Mouse (Mus musculus) layer of hippocampus, adult 18-20 months (tissue): ENCODE measurements at regions not wholly inside any gene's neighbourhood (a gene's known extent, or its start where the extent isn't known, plus 50 kb on each side); places are given as distances from the start of the nearest gene placed in this dataset.

ENCODE experiments used
- DNase-seq, 2 experiments: peaks; one replicate each; pipeline ENCODE4 v3.0.0; 2022; ENCODE audit warnings: low spot score in 2 of 2

DNA sequence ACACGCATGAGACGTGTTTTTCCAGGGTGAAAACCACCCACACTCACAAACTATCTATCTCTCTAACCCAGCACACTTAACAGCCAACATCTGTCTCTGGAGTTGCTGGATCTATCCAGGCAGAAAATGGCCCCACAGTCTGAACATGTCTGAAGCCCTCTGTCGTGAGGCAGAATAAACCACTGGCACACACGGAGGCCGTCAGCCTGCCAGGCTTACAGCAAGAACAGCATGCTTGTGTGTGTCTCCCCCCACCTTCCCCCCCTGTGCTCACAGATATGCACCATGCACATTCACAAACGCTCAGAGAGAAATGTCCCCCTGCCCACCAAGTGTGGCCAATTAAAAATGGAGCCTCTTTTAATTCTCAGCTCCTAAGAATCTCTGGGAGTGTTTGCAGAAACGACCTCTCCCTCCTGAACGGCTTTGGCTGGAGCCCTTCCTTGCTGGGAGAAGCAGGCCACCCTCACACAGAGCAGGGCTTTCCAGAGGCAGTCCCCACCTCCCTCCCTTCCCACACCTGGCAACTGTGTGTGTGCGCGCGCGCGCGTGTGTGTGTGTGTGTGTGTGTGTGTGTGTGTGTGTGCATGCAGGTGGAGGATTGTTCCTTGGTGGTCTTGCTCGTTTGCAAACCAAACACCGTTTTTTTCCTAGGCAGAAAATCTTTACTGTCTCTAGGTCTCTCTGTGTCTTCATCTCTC is 88.7 kb downstream of the Edn3 start:
- no peak for DNase-seq

DNA sequence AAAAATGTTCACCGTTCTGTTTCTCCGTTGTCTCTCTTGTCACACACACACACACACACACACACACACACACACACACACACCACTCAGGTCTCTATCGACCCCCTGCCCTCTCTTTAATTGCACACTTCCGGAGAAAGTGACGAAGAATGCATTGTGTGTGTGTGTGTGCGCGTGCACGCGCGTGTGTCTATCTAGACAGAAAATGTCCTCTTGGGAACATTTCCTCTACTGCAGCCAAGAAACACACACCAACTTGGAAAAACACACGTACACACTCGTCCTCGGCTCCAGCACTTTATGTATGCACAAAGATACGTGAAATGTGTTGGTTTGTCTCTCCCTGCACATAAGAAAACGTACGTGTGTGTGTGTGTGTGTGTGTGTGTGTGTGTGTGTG is 90.4 kb downstream of the Edn3 start:
- no peak for DNase-seq

DNA sequence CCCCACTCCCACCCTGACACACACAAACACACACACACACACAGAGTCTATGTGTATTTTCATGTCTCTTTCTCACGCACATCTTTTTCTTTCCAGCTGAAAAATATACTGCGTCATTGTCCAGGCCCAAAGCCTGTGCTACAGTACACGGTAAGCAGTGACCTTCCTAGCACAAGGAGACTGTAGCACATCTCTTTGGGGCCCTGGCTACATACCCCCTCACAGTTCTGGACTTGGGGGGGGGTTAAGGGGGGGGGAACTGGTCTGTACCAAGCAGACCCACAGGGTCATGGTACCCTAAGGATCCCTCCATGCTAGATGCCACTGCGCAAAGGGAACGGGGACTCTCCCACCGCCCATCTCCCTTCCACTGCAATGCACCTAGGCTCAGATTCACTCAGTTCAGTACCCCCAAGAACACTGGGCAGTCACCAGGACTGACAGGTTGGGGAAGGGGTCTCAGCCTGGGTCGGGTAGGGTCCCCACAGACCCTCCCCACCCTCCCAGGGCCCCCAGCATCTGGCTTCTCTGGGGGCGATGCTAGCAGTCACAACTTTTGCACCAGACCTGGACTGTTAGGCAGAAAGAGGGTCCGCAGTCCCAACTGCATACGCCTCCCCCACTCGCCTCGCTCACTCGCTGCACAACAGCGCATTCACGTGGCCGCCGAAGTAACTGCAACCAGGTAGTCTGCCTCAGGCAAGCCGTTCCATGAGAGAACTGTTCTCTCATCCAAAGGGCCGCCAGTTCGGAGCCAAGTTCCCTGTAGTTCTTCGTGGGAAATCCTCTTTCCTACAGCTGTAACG is 91.3 kb downstream of the Edn3 start:
- peak; percentile 64 to 74 for DNase-seq

DNA sequence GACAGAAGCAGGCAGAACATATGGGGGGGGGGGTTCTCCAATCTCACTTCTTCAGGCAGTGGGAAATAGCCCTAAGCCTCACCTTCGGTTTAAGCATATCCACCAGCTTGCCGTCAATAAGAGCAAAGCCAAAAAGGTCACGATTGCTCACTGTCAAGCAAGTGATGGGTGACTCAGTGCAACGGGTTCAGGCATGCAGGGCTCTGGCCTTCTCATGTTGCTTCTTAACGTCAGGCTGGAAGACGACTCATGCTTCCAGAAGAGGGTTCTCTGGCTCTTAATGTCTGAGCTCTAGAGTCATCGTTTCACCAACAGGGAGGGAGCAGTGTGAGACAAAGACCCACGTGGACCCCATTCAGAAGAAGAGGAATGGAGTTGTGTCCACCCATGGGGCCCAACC is 93.4 kb downstream of the Edn3 start:
- no peak for DNase-seq

DNA sequence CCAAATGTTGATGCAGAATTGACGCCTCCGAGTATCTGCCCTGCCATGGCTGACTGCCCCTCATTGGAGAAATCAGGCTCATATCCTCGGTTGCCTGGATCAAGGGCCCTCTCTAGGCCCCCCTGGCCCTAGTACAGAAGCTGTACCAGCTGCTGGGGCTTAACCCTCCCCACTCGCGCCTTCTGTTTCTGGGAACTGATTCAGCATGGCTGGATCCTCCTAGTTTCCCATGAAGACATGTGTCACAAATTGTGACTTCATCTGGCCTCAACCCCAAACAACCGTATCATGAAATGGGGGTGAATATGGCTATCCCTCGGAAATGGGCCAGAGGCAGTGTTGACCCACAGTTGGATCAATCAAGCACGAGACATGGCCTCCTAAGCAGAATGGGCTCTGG is 95.1 kb downstream of the Edn3 start:
- no peak for DNase-seq

DNA sequence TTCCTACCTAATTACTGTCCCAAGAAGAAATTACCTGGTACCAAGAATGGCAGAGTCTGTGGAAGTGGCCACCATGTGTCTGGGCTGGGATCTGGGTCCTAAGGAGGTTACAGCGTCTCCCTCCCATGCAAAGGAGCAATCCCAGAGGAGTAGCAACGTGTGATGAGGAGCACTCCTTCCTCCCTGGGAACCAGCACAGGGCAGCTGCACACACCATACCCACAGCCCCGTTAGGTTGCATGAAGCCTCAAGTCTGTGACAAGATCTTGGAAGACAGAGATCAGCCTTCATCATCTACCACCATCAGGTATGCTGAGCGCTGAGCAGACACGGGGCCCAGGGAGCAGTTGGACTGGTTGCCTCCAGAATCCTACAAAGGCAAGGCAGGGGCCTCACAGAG is 95.7 kb downstream of the Edn3 start:
- DNase-seq: no peak

DNA sequence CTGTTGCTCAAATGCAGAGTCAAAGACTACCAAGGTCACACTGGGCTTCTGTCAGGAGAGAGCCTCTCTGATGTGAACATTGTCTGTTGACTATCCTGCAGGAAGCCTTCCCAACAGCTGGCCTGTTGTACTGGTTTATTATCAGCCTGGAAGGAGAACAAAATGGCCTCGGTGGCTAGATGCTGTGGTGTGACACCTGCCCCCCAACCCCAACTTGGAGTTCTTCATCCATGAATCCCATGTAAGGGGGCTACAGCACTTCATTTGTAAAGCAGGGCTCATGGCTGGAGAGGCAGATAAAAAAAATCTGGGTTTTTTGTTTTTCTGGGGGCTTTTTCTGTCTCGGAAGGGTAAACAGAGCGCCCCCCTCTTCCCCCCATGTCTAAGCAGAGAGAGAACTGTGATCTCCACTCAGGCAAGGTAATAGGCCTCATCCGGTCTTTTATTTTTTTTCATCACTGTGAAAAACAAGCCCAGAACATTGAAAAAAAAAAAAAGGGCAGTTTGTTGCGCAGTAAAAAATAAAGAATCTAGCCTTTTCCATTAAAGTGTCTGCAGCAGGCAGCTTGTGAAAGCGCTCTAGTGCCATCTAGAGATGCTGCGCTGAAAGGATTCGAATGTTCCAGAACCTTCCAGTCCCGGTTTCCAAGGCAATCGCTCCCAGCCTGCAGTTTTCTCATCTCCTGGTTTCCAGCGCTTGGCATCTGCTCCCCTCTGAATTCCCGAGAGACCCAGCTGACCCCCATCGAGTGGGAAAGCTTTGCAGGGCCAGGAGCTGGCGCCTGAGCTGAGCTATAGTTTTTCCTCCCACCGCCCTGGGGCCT is 97.8 kb downstream of the Edn3 start:
- DNase-seq: peak; percentile 79 to 89

DNA sequence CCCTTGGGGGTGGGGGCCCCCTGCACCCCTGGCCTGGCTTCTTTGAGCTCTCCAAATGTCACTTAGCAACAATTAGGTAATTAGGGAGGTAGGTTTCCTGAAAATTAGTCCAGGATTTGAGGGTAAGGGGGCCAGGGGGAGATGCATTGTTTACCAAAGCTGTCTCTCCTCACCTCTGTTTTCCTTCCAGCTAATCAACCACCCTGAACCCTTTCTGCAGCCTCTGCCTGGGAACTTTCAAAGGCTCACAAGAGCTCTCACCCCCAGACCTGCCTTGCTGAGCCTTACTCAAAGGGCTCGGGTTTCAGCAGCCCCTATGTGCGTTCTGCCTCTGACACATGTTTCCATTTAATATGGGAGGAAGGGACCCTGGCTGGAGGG is 98.4 kb downstream of the Edn3 start:
- no peak for DNase-seq

DNA sequence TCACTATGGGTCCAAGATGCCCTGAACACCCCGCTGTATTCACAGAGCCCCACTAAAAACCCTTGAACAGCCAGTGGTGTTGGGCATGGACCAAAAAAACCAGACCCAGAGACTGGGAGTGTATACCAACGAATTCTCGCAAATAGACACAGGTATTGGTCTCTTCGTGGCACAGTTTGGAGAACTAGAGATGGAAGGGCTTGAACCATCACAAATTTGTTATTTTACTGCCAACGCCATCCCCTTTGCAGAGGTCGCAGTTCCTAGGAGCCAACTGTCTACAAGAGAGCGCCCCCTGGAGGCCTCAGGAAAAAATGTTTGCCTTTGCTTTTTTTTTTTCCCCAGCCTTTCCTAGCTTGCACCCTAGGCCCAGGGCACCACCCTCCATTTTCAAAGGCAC is 99.1 kb downstream of the Edn3 start:
- DNase-seq: peak in 1 of 2 experiments; percentile 26

DNA sequence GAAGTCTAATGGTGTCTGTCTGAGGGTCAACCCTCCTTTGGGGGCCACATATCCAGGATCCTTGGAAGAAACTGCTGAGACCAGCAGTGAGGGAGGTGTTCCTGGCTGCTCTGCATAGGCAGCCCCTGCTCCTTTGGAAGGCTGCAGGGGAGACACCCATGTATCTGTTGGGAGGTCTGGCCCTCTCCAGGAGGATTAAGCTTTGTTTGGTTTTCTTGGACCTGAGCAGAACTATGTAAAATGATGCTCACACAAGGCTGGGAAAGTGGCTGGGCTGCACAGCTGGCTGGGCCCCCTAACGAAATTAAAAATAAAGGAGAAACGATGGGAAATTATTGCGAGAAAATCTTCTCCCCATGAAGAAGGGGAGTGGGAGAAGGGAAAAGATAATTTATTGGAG is 104.2 kb downstream of the Edn3 start:
- DNase-seq: no peak

DNA sequence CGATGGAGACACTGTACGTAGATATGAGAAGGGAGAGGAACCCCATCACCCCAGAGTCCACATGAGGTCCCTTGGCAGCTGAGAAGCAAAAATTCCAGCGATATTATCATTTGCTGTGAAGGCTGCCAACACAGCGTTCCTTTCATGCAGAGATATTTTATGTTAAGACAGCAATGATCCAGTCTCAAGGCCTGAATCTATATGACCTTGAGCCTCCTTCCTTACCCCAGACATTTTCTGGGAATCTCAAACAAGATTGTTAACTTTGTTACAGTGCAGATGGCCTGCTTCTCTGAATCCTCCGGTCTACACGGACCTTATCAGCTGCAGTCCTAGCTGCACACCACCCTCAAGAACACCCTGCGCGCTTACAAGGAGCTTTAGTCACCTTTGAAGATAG is 106.1 kb downstream of the Edn3 start:
- DNase-seq: no peak

DNA sequence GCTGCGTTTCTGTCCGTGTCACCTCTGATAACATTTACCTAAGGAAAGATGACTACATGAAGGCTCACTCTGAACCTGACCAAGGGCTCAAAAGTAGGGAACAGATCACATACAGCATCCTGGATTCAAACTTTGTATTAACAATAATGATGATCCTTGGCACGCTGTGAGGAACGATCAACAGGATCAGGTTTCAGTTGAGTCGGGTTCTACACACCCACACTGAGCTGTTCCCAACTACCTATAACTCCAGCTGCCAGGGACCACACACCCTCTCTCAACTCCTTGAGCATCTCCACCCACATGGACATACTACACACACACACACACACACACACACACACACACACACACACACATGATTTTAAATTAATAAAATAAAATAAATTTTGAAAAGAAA is 107.0 kb downstream of the Edn3 start:
- no peak for DNase-seq

DNA sequence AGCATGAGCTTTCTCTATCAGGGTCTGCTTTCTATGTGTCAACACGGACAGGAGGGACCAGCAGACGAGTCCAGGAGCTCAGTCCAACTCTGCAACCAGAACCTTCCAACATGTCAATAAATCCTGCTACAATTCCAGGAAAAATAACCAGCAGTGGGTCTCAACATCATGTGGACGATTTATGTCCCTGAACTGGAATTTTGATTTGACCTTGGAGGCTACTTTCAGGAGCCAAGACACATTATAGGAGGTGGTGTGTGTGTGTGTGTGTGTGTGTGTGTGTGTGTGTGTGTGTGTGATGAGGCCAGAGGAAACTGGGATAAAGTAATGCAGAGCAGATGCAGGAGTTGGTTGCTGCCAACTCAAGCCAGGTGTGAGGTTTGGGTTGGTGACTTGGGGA is 107.8 kb downstream of the Edn3 start:
- no peak for DNase-seq

DNA sequence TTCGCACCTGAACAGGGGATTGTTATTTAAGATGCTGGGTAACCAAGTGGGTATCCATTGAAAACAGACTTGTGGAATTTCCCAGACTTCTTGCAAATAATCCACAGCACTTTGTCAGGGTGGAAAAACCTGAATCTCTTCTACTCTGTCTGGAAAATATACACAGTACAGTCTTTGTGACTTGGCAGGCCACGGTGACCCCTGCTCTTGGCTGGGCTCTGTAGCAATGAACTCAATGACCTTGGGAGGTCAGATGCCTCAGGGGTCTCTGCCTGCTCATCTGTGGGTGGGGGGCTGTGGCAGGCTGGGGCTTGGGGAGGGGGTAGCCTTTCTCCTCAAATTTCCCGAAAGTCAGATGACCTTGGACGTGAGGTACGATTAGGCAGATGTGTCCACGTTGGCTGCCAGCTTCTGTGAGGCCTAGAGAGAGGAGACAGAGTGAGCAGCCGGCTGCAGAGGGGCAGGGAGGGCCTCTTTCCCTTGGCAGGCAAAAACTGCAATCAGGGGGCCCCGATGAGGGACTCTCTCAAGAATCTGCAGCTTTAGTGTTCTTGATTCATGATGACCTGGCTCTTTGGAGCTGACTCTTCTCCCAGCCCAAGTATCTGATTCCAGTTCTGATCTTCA is 108.4 kb downstream of the Edn3 start:
- DNase-seq: no peak

DNA sequence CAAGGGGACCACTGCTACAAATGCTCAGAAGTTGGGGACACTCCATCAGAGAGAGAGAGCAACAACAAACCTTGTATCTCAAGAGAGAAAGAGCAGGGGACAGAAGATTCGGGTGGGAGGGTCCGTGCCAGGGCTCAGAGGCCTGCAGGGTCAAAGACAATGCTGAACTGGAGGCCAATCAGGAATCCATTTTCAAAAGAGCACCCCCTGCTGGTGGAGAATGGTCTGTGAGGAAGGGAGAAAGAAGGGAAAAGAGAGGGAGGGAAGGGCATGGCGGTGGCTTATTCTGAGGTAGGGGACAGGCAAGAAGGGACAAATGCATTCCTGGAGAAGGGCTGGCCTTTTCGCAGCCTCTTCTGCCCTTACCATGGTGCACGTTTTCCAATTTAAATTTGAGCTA is 109.9 kb downstream of the Edn3 start:
- DNase-seq: no peak

DNA sequence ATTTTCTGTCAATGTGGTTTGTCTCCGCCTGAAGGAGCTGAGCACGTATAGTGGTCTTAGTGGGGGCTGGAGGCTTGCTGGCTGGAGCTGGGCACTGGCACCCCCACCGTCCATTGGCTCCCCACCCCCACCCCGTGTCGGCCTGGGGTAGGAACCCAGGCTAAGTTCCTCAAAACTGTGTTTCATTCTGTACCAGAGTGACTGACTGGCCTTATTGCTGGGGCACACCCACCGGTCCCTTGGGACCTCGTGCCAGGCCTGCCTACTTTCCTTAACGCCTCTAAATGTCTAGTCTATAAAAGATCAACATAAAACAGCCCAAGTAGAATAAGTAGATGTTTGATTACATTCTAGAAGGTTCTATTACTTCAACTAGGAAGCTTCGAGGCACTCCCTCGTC is 110.8 kb downstream of the Edn3 start:
- DNase-seq: no peak

DNA sequence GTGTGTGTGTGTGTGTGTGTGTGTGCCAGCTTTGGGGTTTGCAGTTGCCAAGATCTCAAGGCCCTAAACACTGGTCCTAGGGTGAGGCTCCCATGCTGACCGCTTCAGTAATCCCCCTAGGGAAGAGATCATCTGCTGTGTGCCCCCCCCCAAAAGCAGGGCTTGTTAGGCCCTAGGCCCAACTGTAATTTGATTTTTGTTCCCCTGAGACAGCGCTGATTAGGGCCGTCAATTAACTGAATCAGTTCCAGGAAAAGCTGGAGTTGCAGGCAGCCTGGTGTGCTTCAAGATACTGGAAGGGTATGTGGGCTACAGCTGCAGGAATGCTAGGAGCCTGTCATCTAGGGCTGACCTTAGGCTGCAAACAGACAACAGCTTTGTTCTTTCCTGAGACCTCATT is 111.4 kb downstream of the Edn3 start:
- no peak for DNase-seq

DNA sequence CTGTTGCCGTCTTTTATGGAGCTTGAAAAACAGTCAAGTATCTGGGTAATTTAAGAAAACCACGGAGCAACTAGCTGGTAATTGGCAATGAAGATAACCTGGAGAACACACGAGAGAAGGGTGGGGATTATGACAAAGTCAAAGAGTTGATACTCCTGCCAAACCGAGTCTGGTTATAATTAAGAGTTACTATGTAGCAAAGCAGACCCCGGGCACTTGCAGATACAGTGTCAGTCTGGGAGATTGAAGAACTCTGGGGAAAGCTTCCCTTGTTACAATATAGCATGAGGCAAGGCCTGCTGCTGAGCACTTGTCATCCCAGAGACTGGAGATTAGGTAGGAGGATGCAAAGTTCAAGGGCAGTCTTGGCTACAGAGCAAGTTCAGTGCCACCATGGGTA is 116.5 kb downstream of the Edn3 start:
- DNase-seq: no peak

DNA sequence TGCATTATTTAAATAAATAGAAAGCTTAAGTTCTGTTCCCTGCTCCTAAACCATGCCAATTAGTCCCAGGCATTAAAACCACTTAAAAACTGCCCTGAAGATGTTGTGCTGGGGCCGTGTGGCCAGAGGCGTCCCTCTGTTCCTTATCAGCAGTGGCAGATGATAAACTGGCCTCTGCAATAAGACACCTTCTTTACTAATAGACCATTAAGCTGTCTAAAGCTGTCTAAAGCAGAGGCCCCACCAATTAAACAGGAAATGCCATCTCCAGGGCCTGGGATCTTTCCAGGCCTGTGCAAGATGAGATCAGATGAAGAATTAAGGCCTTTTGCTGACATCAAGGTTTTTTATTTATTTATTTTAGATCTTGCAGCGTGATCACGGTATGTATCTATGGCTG is 118.6 kb downstream of the Edn3 start:
- no peak for DNase-seq

DNA sequence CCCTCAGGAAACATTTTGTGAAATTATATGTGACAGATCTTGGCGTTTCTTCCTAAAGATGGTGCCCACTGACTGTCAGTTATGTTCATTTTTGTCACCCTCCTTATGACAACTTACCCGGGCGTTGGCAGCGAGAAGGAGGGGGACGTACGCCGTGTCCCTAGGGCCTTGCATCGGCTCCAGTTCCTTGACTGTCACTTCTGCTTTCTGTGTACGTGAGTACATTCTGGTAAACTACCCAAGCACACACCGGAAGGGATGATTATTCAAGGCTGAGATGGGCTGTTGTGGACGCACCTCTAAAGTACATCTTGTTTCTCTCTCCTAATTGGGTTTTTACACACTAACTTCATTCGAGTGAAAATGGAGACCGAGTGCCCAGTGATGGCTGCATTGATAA is 120.2 kb downstream of the Edn3 start:
- DNase-seq: no peak
